Mouse (Mus musculus) hindbrain, embryonic 10.5 days (tissue): ENCODE results near the gene Aig1. TPM values are rescaled to one million over a fixed set of nuclear protein-coding genes. Genes with fewer than 3 reads are reported as not detected.

Experiments
- DNase-seq: peaks from one replicate; pipeline ENCODE4 v3.0.0-alpha.2; 2017; ENCODE audit warnings: low spot score
- H3K27ac ChIP-seq: fragments of 300-500 bp; sonication (generic); 2 replicates; pipeline ENCODE4 v1.5.1; 2016; ENCODE audit warnings: mild to moderate bottlenecking, moderate library complexity
- H3K27me3 ChIP-seq: fragments of 300-500 bp; sonication (generic); 2 replicates; pipeline ENCODE4 v1.6.1; 2016; ENCODE audit warnings: mild to moderate bottlenecking; ENCODE audit not compliant: poor library complexity, insufficient read depth, severe bottlenecking
- H3K36me3 ChIP-seq: fragments of 300-500 bp; sonication (generic); 2 replicates; pipeline ENCODE4 v1.6.1; 2016; ENCODE audit warnings: mild to moderate bottlenecking, moderate library complexity
- H3K4me1 ChIP-seq: fragments of 300-500 bp; sonication (generic); replicated peaks from 2 replicates; pipeline ENCODE4 v1.6.1; 2016; ENCODE audit warnings: mild to moderate bottlenecking
- H3K4me3 ChIP-seq: fragments of 300-500 bp; sonication (generic); 2 replicates; pipeline ENCODE4 v1.5.1; 2016; ENCODE audit warnings: mild to moderate bottlenecking, moderate library complexity
- H3K9me3 ChIP-seq: fragments of 300-500 bp; sonication (generic); 2 replicates; pipeline ENCODE4 v1.6.1; 2016; ENCODE audit warnings: mild to moderate bottlenecking, moderate library complexity
- WGBS: fragments of 180-500 bp; shearing (Covaris S2); methylation state at CpG from one replicate; pipeline ENCODE4 v1.1.7; 2016; 5-methylcytosine and 5-hydroxymethylcytosine counted together
- polyA plus RNA-seq: library from polyadenylated mRNA; unstranded; fragments of >200 nt; fragmentation: Nextera tagmentation; extraction: Ambion mirVana; gene quantifications from 2 replicates; pipeline ENCODE4 v1.2.1, GENCODE M21; 2016

The Aig1 gene
- polyA plus RNA-seq, 1 experiment from 2014 or later = 38.6 TPM

DNA sequence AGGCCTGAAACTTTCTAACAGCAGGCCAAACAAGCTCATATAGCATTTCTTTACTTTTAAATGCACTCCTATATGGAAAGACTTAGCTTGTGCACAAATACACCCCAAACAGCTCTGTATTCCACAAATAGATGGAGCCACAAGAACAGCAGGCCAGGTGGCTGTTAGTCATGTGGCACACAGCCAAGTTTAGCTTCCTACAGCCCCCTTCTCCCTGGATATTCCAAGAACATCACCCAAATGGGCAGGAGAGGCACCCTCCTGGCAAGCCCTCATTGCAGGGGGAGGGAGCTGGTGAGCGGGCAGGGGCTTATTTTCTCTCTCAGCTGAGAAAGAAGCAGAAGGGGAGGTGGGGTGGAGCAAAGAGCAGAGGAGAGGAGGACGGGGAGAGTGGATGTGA is 267.9 kb downstream of the Aig1 start:
- Histone ChIP-seq H3K4me1 (peaks cover 4% of the 10 kb centered on the region; the same call in 1 of the 2 replicates), H3K4me3 (no peak overlapping the region), H3K27ac (no peak overlapping the region), H3K36me3 (no peaks in the 10 kb centered on the region), H3K27me3 (no peaks in the 10 kb centered on the region), H3K9me3 (peaks cover 6% of the 10 kb centered on the region; the same call in 1 of the 2 replicates)
- no peak for DNase-seq
- 81% methylated on average over 2 of the region's 2 CpGs for WGBS

DNA sequence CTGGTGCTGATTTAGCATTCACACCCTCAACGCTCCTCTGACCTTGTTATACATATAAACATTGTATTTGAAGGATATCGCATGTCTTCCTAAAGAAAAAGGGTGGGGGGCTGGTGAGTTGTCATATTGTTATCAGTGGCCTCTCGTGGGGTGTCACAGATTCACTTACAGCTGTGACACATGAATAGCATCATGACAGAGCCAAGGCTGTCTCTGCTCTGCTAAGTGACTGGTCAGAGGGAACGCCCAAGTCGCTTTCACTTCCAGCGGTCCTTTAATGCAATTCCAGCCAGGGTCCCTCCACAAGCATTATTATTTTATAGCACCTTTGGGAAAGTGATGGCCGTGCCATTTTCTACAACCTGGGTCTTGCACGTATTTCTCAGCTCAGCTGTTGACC is 271.3 kb downstream of the Aig1 start:
- H3K36me3 ChIP-seq = no peaks in the 10 kb centered on the region

More for the DNA sequence above, 271.3 kb downstream of the Aig1 start:
- 84% methylated on average over 8 of the region's 8 CpGs for WGBS
- H3K27me3 ChIP-seq = no peaks in the 10 kb centered on the region
- peaks cover 5% of the 10 kb centered on the region; the same call in 1 of the 2 replicates for H3K4me1 ChIP-seq
- no peak overlapping the region for H3K4me3 ChIP-seq
- peaks cover 6% of the 10 kb centered on the region; the same call in 1 of the 2 replicates for H3K9me3 ChIP-seq
- no peak overlapping the region for H3K27ac ChIP-seq
- DNase-seq = no peak

Other genes starting within 250 kb of the Aig1 start
- 1.2 and 1.6 TPM in 2 replicates for gene Hivep2, start 97.1 kb upstream of the Aig1 start, polyA plus RNA-seq